Mouse (Mus musculus) adipose tissue, adult 10 weeks (tissue): ENCODE results near the gene Scn4b. TPM values are rescaled to one million over a fixed set of nuclear protein-coding genes. Genes with fewer than 3 reads are reported as not detected.

ENCODE experiments used
- polyA plus RNA-seq: library from polyadenylated mRNA; stranded (reverse); fragments of 350-450 nt; fragmentation: Illumina TruSeq; extraction: RNeasy Lipid Tissue Mini Kit (QIAGEN cat#74804); gene quantifications from one replicate; pipeline ENCODE4 v1.2.3, GENCODE M21; 2014; ENCODE audit warnings: low read depth, low replicate concordance

Scn4b gene
- 0.82 TPM for polyA plus RNA-seq

DNA sequence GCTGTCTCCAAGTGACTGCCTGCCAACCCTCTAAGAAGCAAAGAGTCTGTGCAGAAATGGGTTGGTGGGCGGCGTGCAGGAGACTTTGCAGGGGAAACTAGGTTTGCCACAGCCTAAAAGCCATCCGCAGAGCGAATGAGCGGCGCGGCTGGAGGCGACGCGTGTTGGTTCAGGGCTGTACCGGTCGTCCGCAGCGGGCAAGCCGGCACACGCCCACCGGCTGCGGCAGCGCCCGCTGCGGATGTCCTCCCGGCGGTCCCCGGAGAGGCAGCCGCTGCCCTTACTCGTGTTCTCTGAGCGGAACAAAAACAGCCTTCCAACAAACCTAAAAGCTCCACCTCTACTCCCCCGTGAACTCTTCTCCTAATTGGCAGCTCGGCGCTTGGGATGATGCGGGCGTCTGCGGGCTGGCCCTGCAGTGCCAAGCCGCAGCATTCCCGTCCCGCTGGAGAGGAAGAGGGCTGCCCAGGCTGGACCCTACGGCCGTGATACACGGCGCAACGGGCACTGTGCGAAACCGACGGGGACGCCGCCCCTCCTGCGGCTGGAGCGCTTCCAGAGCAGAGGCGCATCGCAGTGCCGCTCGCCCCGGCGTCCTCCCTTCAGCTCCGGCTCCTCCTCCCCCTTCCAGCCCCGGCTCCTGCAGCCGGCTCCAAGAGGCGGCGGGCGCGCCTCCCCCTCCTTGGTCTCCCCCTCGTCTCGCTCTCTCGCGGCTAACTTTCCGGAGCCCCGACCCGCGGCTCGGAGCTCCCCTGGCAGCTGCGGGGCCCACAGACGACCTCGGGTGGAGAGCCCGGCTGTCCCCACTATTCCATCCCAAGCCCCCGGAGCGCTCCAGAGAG is at the start of gene Scn4b:
Scn4b (plus strand) TSS at position 205 of the 842 bp plus-strand sequence.

DNA sequence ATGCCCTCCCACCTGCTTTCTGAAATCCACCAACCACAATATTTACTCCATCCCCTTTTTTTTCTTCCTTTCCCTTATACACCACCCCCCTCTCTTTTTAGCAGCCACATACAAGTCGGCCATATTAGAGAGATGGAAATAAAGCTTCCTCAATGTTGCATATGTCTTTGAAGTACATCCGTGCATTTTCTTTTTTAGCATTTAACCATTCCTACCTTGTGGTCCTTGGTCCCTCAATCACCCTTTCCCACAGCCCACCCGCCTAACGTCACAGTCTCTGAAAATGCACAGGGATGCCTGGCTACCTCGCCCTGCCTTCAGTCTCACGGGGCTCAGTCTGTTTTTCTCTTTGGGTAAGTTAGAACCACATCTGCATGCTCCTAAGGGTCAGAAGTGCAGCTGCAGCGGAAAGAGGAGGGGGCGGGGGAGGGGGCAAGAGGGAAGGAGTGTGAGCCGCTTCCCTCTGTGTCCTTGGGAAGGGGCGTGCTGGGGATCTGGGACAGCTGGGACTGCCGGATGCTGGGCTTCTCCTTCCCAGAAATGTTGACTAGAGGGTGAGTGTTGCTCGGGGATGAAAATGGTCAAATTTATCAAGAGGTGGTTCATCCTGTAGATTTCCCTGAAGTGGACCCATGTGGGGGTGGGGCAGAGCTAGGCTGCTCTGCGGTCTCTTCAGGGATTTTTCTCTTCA is 20.3 kb upstream of the Scn4b start, which contains the start of gene Scn2b:
Scn2b (plus strand) TSS at position 42 of the 691 bp plus-strand sequence.

DNA sequence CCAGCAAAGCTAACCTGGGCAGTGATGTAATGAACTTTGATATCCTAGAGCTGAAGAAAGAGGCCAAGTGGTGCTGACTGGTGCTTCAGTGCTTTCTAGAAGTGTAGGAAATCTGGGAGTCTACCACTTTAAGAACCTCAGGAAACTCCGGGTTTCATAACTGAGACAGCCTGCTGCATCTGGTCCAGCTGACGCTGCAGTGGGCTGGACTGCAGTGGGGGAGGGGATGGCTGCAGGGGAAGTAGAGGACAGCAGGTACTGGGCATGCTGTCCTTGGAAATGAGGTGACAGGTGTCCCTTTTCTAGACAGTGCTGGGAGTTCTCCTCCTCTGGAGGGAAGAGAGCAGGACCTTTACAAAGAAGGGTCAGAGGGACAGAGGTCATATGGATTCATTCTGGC is 43.6 kb downstream of the Scn4b start, which contains the start of gene BC049352:
BC049352 (plus strand) TSS at position 238 of the 400 bp plus-strand sequence.

Other genes with a start within 250 kb of the Scn4b start
- 562 TPM for gene Atp5l, start 217.7 kb upstream of the Scn4b start, polyA plus RNA-seq
- 36.0 TPM for gene Ube4a, start 172.8 kb upstream of the Scn4b start, polyA plus RNA-seq
- 1.6 TPM for gene Cd3g, start 158.0 kb upstream of the Scn4b start, polyA plus RNA-seq
- gene Cd3d, start 156.6 kb upstream of the Scn4b start, polyA plus RNA-seq: 1.3 TPM
- gene Cd3e, start 128.8 kb upstream of the Scn4b start, polyA plus RNA-seq: 1.5 TPM
- gene Mpzl2, start 98.6 kb upstream of the Scn4b start, polyA plus RNA-seq: 30.8 TPM
- gene Mpzl3, start 83.2 kb upstream of the Scn4b start, polyA plus RNA-seq: 6.7 TPM
- 33.8 TPM for gene Jaml, start 59.2 kb upstream of the Scn4b start, polyA plus RNA-seq
- gene Scn2b, start 20.6 kb upstream of the Scn4b start, polyA plus RNA-seq: 6.5 TPM
- not detected for gene BC049352, start 43.6 kb downstream of the Scn4b start, polyA plus RNA-seq
- 0.67 TPM for gene Tmprss4, start 65.7 kb downstream of the Scn4b start, polyA plus RNA-seq
- gene Il10ra, start 130.8 kb downstream of the Scn4b start, polyA plus RNA-seq: 8.3 TPM
- gene Tmprss13, start 180.7 kb downstream of the Scn4b start, polyA plus RNA-seq: 1.2 TPM
- 36.6 TPM for gene Fxyd6, start 231.8 kb downstream of the Scn4b start, polyA plus RNA-seq